Mouse (Mus musculus) intestine, embryonic 15.5 days (tissue): ENCODE data around the gene Slc2a4. TPM values are rescaled to one million over a fixed set of nuclear protein-coding genes. Genes with fewer than 3 reads are reported as not detected.
A peak's percentile ranks its signal among the peaks of the same experiment; 100 is the strongest.

Experiments
- ATAC-seq: fragments of 200-750 bp; cut with Nextera tagmentation; 2 replicates; pipeline ENCODE4 v1.8.0; 2017; ENCODE audit warnings: moderate TSS enrichment, moderate library complexity
- H3K27ac ChIP-seq: fragments of 300-500 bp; sonication (generic); 2 replicates; pipeline ENCODE4 v1.5.1; 2015; ENCODE audit warnings: mild to moderate bottlenecking, inconsistent platforms
- H3K27me3 ChIP-seq: fragments of 300-500 bp; sonication (generic); replicated peaks from 2 replicates; pipeline ENCODE4 v1.6.1; 2015; ENCODE audit warnings: inconsistent platforms
- H3K36me3 ChIP-seq: fragments of 300-500 bp; sonication (generic); 2 replicates; pipeline ENCODE4 v1.6.1; 2015; ENCODE audit warnings: inconsistent platforms
- H3K4me1 ChIP-seq: fragments of 300-500 bp; sonication (generic); replicated peaks from 2 replicates; pipeline ENCODE4 v1.6.1; 2015; ENCODE audit warnings: inconsistent platforms
- H3K4me2 ChIP-seq: fragments of 300-500 bp; sonication (generic); replicated peaks from 2 replicates; pipeline ENCODE4 v1.6.1; 2015; ENCODE audit warnings: mild to moderate bottlenecking, inconsistent platforms
- H3K4me3 ChIP-seq: fragments of 300-500 bp; sonication (generic); replicated peaks from 2 replicates; pipeline ENCODE4 v1.5.1; 2015; ENCODE audit warnings: inconsistent platforms
- H3K9ac ChIP-seq: fragments of 300-500 bp; sonication (generic); 2 replicates; pipeline ENCODE4 v1.6.1; 2015; ENCODE audit warnings: inconsistent platforms
- H3K9me3 ChIP-seq: fragments of 300-500 bp; sonication (generic); 2 replicates; pipeline ENCODE4 v1.6.1; 2016; ENCODE audit warnings: inconsistent platforms
- WGBS: fragments of 180-500 bp; shearing (Covaris S2); methylation state at CpG from one replicate; pipeline ENCODE4 v1.1.7; 2015; 5-methylcytosine and 5-hydroxymethylcytosine counted together
- polyA plus RNA-seq: library from polyadenylated mRNA; unstranded; fragments of >200 nt; fragmentation: Nextera tagmentation; extraction: Ambion mirVana; gene quantifications from 2 replicates; pipeline ENCODE4 v1.2.1, GENCODE M21; 2015

Slc2a4 gene
- 20.4 and 21.8 TPM in 2 replicates for polyA plus RNA-seq

DNA sequence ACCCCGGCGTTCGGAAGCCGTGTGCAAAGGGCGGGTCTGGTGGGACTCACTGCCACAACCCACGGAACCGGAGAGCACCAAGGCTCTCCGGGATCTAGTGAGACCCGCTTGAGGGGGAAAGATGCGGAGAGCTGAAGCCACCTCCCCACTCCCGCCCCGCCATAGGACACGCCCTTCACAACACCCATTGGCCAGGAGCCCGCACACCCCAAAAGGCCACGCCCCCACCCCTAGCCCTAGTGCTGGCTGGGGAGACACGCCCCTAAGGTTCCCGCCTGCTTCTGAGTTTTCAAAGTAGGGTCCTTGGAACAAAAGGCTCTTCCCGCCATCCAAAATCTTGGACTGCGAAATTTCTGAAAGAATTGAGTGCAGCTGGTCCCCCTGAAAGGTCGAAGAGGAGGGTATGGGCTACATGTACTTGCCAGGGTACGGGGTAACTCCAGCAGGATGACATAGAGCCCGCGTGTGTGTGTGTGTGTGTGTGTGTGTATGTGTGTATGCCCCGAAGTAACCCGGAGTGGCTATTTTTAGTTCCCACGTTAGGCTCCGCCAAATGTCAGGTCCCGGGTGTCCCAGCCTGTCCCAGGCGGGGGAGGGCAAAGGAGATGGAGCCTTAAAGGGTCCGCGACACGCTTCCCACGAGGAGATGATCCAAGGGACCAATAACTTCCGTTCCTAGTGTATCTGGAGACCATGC, at the start of gene Slc2a4:
Gene Slc2a4, minus strand, starts transcription at position 123 of the 697 bp plus-strand sequence.
- under 1% methylated on average over 34 of the region's 34 CpGs for WGBS
- H3K9ac ChIP-seq, result peak within 1 kb of the TSS; percentile 44
- H3K4me3 ChIP-seq, result peak within 1 kb of the TSS; percentile 48
- H3K4me2 ChIP-seq, result peak within 1 kb of the TSS; percentile 78
- peak within 1 kb of the TSS; percentile 72 for H3K27ac ChIP-seq
- peaks cover 6% of the 10 kb centered on the region; the same call in 1 of the 2 replicates for H3K36me3 ChIP-seq
- ATAC-seq, result peak; percentile 95
- H3K27me3 ChIP-seq, result no peaks in the 10 kb centered on the region
- no peaks in the 10 kb centered on the region for H3K9me3 ChIP-seq
- peaks cover 12% of the 10 kb centered on the region; the same call in 1 of the 2 replicates for H3K4me1 ChIP-seq

DNA sequence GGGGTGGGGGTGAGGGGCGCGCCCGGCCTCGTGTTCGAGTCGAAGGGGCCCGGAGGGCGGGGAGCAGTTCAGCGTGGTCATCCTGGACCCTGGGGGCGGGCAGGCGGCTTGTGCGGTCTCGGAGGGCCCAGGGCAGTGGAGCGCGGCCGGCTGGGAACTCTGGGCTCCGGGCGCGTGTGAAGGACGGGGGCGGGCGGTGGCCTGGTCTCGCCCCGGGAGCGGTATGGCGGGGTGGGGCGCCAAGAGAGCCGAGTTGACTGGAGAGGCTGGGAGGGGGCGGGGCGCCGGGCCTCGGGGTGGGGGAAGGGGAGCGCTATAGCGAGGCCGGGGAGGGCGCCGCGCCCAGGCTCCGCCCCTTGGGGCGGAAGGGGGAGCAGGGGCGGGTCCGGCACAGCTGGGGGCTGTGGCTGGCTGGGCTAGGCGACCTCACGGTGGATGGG, 49.1 kb upstream of the Slc2a4 start:
- Histone ChIP-seq H3K9ac (peak overlapping the region; percentile 90), H3K4me3 (peak overlapping the region; percentile 94), H3K27ac (peak overlapping the region; percentile 96), H3K27me3 (no peaks in the 10 kb centered on the region), H3K4me1 (peaks cover 32% of the 10 kb centered on the region), H3K9me3 (no peaks in the 10 kb centered on the region), H3K36me3 (peaks cover 24% of the 10 kb centered on the region), H3K4me2 (peak overlapping the region; percentile 60)
- ATAC-seq, result peak; percentile 66
- 2% methylated on average over 40 of the region's 44 CpGs for WGBS

DNA sequence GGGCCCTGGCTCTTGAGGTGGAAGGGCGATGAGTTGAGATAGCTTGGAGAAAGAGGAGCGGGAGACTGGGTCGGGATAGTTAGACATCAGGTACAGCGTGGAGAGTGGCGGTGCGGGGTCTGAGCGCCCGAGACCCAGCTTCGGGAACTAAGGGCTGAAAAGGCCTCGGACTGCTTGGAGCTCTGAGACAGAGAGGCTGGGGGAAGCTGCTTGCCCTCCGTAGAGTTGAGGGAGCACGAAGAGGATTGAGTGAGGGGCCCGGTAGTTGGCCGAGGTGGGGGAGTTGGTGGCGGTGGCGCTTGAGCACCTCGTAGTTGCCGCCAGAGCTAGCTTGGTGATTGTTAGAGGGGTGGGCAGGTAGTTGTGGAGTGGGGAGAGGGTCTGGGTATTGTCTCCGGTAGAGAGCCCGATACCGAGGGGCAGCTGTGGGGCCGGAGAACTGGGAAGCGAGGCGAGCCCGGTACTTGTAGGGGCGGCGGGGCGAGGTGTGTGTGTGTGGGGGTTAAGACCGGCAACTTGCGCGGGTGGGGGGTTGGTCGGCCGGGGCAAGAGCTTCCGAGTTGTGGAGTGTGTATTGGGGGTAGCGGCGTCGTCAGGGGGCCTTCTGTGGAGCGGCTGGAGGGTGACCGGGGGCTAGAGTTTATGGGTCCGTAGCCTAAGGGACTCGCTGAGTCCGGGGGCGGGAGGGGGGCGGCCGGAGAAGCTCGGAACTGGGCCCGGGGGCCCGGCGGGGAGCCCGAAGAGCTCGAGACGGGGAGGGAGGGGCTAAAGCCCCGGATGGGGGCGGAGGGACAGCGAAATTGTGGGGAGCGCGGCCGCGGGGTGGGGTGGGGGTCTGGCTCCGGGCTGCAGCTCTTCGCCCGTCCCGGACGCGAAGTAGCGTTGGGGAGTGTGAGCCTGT, 48.4 kb upstream of the Slc2a4 start:
- Histone ChIP-seq H3K4me3 (peak overlapping the region; percentile 94), H3K36me3 (peaks cover 24% of the 10 kb centered on the region), H3K27ac (peak overlapping the region; percentile 96), H3K27me3 (no peaks in the 10 kb centered on the region), H3K4me1 (peaks cover 26% of the 10 kb centered on the region), H3K9ac (peak overlapping the region; percentile 90), H3K4me2 (peak overlapping the region; percentile 60), H3K9me3 (no peaks in the 10 kb centered on the region)
- WGBS, result under 1% methylated on average over 65 of the region's 66 CpGs
- ATAC-seq, result peak; percentile 13

DNA sequence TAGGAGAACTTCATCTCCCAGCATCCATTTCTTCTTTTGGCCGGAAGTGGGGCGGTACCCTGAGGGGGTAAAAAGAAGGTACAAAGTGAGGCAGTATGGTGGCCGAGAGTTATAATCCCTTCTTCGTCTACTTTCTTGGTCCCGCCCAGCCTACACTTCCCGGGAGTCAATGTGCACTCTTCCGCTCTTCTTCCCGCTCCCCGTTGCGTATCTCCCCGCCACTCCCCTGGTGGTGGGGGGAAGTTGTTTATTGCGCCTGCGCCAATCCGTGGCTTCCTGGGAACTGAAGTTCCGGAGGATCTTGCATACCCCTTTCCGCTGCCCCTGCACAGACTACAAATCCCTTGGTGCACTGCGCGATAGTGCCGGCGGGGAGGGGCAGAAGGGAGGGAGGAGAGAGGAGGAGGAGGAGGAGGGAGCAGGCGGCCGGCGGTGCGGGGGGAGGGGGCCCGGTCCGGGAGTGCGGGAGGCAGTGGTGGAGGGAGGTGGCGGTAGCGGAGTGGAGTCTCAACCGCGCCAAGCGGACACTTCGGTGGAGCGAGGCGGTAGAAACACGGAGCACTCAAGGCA, 47.5 kb upstream of the Slc2a4 start, which contains the start of gene Phf23:
Gene Phf23, plus strand, starts transcription at position 387 of the 570 bp plus-strand sequence.
- Histone ChIP-seq H3K27ac (peak within 1 kb of the TSS; percentile 96), H3K4me1 (peaks cover 26% of the 10 kb centered on the region), H3K9ac (peak within 1 kb of the TSS; percentile 90), H3K27me3 (no peaks in the 10 kb centered on the region), H3K36me3 (peaks cover 24% of the 10 kb centered on the region), H3K9me3 (no peaks in the 10 kb centered on the region), H3K4me2 (peak within 1 kb of the TSS; percentile 60), H3K4me3 (peak within 1 kb of the TSS; percentile 94)
- peak; percentile 82 for ATAC-seq
- WGBS, result under 1% methylated on average over 36 of the region's 36 CpGs

DNA sequence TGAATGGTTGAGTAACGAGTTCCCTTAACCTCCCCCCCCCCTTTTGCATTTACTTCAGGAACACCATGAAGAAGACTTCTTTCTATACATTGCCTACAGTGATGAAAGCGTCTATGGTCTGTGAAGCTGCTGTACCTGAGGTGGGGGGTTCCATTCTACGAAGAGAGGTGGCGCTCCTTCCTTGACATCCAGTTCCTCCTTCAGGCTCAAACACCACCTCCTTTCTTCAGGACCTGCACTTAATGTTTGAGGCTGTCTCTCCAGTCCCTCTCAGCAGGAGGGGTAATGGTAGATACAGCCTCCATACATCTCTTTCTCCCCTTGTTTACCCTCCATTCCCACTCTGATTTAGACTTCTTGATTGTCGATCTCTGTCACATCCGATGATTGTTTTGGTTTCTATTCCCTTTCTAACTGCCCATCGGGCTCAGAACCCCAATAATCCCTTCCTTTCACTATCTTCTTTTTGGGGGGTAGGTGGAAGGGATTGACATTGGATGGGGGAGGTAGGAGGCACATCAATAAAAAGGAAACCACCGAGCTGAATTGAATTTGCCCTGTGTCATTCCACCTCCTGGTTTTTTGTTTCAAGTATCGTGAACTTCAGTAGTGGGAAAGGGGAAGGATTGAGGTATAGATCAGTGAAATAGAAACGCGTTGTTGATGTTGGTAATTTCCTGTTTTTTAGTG, 46.6 kb upstream of the Slc2a4 start:
- no peak for ATAC-seq
- Histone ChIP-seq H3K4me2 (0 out of 2 replicates have a peak overlapping the region, but pooled peaks have one; percentile 11), H3K9me3 (no peaks in the 10 kb centered on the region), H3K27me3 (no peaks in the 10 kb centered on the region), H3K4me3 (no peak overlapping the region), H3K36me3 (peaks cover 27% of the 10 kb centered on the region), H3K9ac (no peak overlapping the region), H3K27ac (no peak overlapping the region), H3K4me1 (peaks cover 24% of the 10 kb centered on the region)
- WGBS, result 84% methylated on average over 11 of the region's 11 CpGs

DNA sequence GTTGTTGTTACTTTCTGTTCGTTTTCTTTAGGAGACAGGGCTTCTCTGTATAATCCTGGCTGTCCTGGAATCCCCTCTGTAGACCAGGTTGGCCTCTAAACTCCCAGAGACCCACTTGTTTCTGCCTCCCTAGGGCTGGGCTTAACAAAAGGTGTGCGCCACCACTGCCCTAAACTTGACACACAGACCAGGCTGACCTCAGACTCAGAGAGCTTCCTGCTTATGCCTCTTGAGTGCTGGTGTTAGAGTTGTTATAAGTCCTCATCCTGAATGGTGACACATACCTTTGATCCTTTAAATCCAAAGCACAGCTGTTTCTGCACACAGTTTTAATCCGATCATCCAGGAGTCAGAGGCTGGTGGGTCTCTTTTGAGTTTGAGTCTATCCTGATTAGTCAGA, 44.9 kb upstream of the Slc2a4 start:
- Histone ChIP-seq H3K4me1 (peaks cover 13% of the 10 kb centered on the region), H3K9ac (no peak overlapping the region), H3K9me3 (no peaks in the 10 kb centered on the region), H3K4me3 (0 out of 2 replicates have a peak overlapping the region, but pooled peaks have one; percentile 71), H3K27ac (no peak overlapping the region), H3K4me2 (peak overlapping the region; percentile 80), H3K27me3 (no peaks in the 10 kb centered on the region), H3K36me3 (peaks cover 19% of the 10 kb centered on the region)
- WGBS, result 83% methylated on average over 3 of the region's 3 CpGs
- no peak for ATAC-seq

DNA sequence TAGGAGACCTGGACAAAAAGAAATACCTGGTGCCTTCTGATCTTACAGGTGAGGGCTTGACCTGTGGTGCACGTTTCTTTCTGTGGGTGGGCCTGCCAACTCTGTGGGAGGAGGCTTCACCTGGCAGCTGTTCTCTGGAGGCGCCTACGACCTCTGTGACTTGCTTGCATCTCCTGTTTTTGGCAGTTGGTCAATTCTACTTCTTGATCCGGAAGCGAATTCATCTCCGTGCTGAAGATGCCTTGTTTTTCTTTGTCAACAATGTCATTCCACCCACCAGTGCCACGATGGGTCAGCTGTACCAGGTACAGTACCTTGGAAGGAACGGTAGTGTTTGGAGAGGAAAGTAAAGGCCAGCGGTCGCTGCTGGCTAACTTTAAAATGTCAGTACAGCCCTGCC, 44.4 kb upstream of the Slc2a4 start:
- H3K36me3 ChIP-seq, result peaks cover 23% of the 10 kb centered on the region
- ATAC-seq, result no peak
- no peaks in the 10 kb centered on the region for H3K27me3 ChIP-seq
- peaks cover 8% of the 10 kb centered on the region for H3K4me1 ChIP-seq
- no peak overlapping the region for H3K27ac ChIP-seq
- peak overlapping the region; percentile 80 for H3K4me2 ChIP-seq
- 0 out of 2 replicates have a peak overlapping the region, but pooled peaks have one; percentile 9 for H3K9ac ChIP-seq
- peak overlapping the region; percentile 71 for H3K4me3 ChIP-seq
- WGBS, result 80% methylated on average over 10 of the region's 10 CpGs
- H3K9me3 ChIP-seq, result no peaks in the 10 kb centered on the region

DNA sequence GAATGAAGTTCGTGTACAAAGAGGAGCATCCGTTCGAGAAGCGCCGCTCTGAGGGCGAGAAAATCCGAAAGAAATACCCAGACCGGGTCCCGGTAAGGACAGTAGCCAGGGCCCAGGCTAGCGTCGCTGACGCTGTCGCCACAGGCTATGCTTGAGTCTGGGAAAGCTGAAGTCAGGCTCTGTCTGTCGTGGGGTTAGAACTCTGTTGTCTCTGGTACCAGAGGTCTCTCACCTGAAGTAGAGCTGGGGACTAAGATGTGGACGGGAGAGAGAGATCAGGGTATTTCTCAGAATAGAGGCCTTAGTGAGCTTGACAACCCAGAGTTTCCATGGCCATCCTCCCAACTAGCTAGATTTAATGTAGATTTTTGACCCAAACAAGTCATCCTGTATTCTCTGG, 43.7 kb upstream of the Slc2a4 start:
- H3K27ac ChIP-seq, result peak overlapping the region; percentile 94
- H3K36me3 ChIP-seq, result peaks cover 27% of the 10 kb centered on the region
- H3K4me1 ChIP-seq, result peaks cover 5% of the 10 kb centered on the region
- no peaks in the 10 kb centered on the region for H3K27me3 ChIP-seq
- no peaks in the 10 kb centered on the region for H3K9me3 ChIP-seq
- peak; percentile 19 for ATAC-seq
- H3K4me3 ChIP-seq, result peak overlapping the region; percentile 71
- under 1% methylated on average over 15 of the region's 15 CpGs for WGBS
- H3K9ac ChIP-seq, result peak overlapping the region; percentile 85
- H3K4me2 ChIP-seq, result peak overlapping the region; percentile 80

DNA sequence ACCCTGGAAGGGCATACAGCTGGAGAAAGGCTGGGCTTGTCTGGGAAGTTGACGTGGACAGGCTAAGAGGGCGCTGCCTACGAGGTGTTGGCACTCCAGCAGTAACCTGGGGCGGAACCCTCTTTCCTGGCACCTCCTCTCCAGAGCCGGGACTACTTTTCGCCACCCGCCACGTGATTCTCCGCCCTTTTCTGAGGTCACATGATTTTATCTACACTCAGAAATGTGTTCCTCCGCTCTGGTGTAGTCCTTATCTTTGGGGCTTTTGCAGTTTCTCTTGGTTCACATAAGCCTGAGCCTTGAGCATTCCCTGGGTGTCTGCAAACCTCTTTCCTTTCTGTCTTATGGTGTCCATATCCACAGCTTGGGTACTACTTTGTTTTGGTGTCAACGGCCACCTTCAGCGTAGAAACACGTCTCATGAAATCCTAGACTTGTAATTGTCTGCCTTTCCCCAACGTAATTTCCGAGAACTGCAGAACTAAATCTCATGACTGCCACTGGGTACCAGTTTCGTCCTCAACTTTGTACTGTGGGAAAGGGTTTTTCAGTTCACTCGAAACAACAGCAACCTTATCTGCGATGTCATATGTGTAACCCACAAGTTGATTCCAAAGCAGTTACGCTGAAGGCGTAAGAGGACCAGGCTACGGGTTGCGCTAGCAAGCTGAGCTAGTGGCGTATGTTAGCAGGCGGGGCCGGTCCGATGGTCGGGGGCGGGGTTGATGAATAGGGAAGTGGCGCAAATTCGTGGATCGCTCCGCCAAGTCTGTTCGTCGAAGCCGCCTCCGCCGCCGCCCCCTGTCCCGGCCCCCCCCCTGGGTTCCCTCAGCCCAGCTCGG, 43.1 kb upstream of the Slc2a4 start, which contains the start of gene Gabarap:
Gene Gabarap, plus strand, starts transcription at position 294 of the 842 bp plus-strand sequence.
- H3K27ac ChIP-seq, result peak within 1 kb of the TSS; percentile 94
- H3K9me3 ChIP-seq, result no peaks in the 10 kb centered on the region
- H3K4me1 ChIP-seq, result peaks cover 5% of the 10 kb centered on the region
- peak; percentile 78 for ATAC-seq
- peak within 1 kb of the TSS; percentile 80 for H3K4me2 ChIP-seq
- H3K27me3 ChIP-seq, result no peaks in the 10 kb centered on the region
- peak within 1 kb of the TSS; percentile 71 for H3K4me3 ChIP-seq
- H3K36me3 ChIP-seq, result peaks cover 31% of the 10 kb centered on the region
- WGBS, result under 1% methylated on average over 40 of the region's 40 CpGs
- H3K9ac ChIP-seq, result peak within 1 kb of the TSS; percentile 85

DNA sequence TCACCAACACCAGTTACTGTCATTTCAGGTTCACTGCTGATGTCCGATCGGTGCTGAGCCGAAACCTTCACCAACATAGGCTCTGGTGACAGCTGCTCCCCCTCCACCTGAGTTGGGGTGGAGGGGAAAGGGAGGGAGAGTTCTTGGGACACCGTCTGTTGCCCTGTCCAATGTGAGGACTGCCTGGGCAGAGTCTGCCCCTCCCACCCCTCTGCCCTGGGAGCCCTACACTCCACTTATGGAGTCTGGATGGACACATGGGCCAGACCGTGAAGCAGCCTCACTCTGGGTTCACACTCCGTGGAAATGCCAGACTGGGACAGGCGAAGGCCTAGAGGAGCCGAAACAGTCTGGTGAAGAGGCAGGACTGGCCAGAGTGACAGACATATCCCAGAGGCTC, 42.0 kb upstream of the Slc2a4 start:
- Histone ChIP-seq H3K4me2 (no peak overlapping the region), H3K27me3 (no peaks in the 10 kb centered on the region), H3K9me3 (no peaks in the 10 kb centered on the region), H3K4me1 (peaks cover 5% of the 10 kb centered on the region), H3K9ac (no peak overlapping the region), H3K36me3 (peaks cover 37% of the 10 kb centered on the region), H3K4me3 (no peak overlapping the region), H3K27ac (0 out of 2 replicates have a peak overlapping the region, but pooled peaks have one; percentile 40)
- WGBS, result 87% methylated on average over 8 of the region's 8 CpGs
- ATAC-seq, result no peak

DNA sequence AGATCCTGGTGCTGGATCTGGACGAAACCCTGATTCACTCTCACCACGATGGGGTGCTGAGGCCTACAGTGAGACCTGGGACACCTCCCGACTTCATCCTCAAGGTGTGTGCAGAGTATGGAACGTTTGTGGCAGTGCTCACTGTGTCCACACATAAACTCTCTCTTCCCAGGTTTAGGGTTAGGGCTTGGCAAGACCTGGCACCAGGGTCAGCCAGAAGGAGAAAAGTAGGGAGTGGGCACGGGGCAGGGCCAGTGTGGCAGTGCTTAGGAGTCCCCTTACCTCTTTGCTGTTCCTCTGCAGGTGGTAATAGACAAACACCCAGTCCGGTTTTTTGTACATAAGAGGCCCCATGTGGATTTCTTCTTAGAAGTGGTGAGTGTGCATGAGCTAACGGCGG, 36.4 kb upstream of the Slc2a4 start:
- H3K9ac ChIP-seq, result no peak overlapping the region
- no peaks in the 10 kb centered on the region for H3K9me3 ChIP-seq
- 89% methylated on average over 8 of the region's 8 CpGs for WGBS
- H3K27ac ChIP-seq, result no peak overlapping the region
- ATAC-seq, result no peak
- no peak overlapping the region for H3K4me3 ChIP-seq
- H3K36me3 ChIP-seq, result peaks cover 36% of the 10 kb centered on the region
- H3K4me2 ChIP-seq, result no peak overlapping the region
- no peaks in the 10 kb centered on the region for H3K27me3 ChIP-seq
- H3K4me1 ChIP-seq, result peaks cover 16% of the 10 kb centered on the region
